Mouse (Mus musculus): ENCODE measurements around the gene Ppm1m.

DNA sequence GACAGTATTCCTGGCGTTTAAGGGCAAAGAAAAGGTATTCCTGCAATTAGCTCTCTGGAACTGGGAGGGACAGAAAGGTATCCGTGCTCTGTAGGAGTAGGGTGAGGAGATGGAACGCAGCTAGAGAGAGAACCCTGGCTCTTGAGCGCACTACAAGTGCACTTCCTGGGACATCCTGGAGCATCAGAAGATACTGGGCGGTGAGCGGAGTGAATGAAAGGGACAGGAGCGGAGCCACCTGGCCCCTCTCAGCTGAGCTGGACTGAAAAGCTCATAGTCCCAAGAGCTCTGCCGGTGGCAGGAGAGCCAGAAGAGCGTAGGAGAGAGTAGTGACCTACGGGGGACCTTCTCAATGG, 50.2 kb downstream of the Ppm1m start:
- no peak for TF ChIP-seq USF1 (IDR thresholded peaks at IDR 0.05; ENCODE audit: low read depth)
- TF ChIP-seq CTCF (IDR thresholded peaks at IDR 0.05; ENCODE audit: control insufficient read depth, insufficient read depth, insufficient read length): no peak
- TF ChIP-seq MYOG (IDR thresholded peaks at IDR 0.05; ENCODE audit: control insufficient read depth, extremely low read depth, insufficient read length): no peak
- TF ChIP-seq MAX (IDR thresholded peaks at IDR 0.05): no peak
- TF ChIP-seq CEBPB (IDR thresholded peaks at IDR 0.05; ENCODE audit: low read depth): no peak
- no peak for TF ChIP-seq MYOD1 (IDR thresholded peaks at IDR 0.05; ENCODE audit: control insufficient read depth, insufficient read length, low read depth)

All from C2C12 (cell line).